In the genomic region with DNA sequence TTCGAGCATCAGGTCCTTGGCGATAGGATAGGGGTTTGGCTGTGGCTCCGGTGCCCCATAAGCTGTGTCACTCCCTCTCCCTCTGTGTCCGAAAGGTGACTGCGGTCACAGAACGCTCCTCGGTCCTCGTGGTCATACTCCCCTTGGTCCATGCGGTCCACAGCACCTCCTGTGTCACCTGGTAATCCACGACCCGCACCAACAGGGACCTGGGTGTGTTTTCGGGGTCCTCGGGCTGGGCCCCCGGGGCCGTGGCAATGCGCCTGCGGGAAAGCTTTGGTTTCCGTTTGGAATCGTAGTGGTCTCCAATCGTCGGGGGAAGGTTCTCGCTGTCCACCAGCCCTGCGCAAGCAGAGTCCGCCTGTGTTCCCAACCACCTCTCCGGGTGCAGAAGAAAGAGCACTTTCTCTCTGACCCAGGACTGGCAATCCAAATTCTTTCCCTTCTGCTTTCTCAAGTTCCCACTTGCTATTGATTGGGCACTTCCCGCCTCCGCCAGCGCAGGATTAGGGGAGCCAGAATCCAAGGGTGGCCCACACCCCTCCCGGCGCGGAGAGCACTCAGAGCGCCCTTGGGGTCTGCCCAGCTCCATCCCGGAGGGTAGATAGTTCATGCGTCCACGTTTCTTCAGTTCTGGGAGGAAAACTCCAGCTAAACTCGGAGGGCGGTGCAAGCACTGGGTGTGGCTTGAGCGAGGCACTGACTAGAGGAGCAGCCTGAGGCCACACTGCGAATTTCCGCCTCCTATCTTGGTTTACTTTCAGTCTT, we compare ENCODE assay signal across 8 mouse cellular contexts. TPM values are rescaled to one million over a fixed set of nuclear protein-coding genes. Genes with fewer than 3 reads are reported as not detected.
DNase-seq lines count a peak whose midpoint lies in the region; ATAC-seq and TF ChIP-seq lines count a peak whose summit lies in the region.

A gene (minus strand): TSS at position 636 of the 768 bp plus-strand sequence.

- no peak for TF ChIP-seq CTCF in thymus, adult 2 months (IDR thresholded peaks at IDR 0.05; ENCODE audit: borderline replicate concordance, control insufficient read depth, extremely low read depth, insufficient read depth, low read length, poor library complexity)
- TF ChIP-seq CTCF in liver, postnatal 0 days (IDR thresholded peaks at IDR 0.05; ENCODE audit: low read depth): no peak

- no peak for TF ChIP-seq POLR2A in thymus, adult 2 months (IDR thresholded peaks at IDR 0.05; ENCODE audit: control insufficient read depth, extremely low read depth, insufficient read depth, low read length, poor library complexity)

- H3K4me2 ChIP-seq in intestine, embryonic 15.5 days (replicated peaks): peak within 1 kb of the TSS; percentile 84
- peak within 1 kb of the TSS; percentile 99 for H3K4me2 ChIP-seq in liver, postnatal 0 days (ENCODE audit: low read depth, low read length)
- H3K4me2 ChIP-seq in neural tube, embryonic 13.5 days: peak within 1 kb of the TSS; percentile 92

- no peak for TF ChIP-seq EP300 in liver, postnatal 0 days (IDR thresholded peaks at IDR 0.05; ENCODE audit: low read depth)

- peak within 1 kb of the TSS; percentile 68 for H3K9ac ChIP-seq in intestine, embryonic 15.5 days
- H3K9ac ChIP-seq in liver, postnatal 0 days (replicated peaks): peak within 1 kb of the TSS; percentile 72
- peak within 1 kb of the TSS; percentile 63 for H3K9ac ChIP-seq in neural tube, embryonic 13.5 days

- peak within 1 kb of the TSS; percentile 36 for H3K4me3 ChIP-seq in thymus, adult 2 months (ENCODE audit: control insufficient read depth, insufficient read depth, low read length)
- H3K4me3 ChIP-seq in intestine, embryonic 15.5 days (replicated peaks): peak within 1 kb of the TSS; percentile 66
- peak within 1 kb of the TSS; percentile 75 for H3K4me3 ChIP-seq in liver, postnatal 0 days (ENCODE audit: low read depth, low read length)
- H3K4me3 ChIP-seq in neural tube, embryonic 13.5 days: peak within 1 kb of the TSS; percentile 55

- no peak within 1 kb of the TSS for H3K27ac ChIP-seq in thymus, adult 2 months (ENCODE audit: control insufficient read depth, insufficient read depth, low read length)
- H3K27ac ChIP-seq in intestine, embryonic 15.5 days: peak within 1 kb of the TSS; percentile 71
- H3K27ac ChIP-seq in liver, postnatal 0 days (ENCODE audit: low read depth): peak within 1 kb of the TSS; percentile 45; the same call in 1 of the 2 replicates
- no peak within 1 kb of the TSS for H3K27ac ChIP-seq in neural tube, embryonic 13.5 days (replicated peaks)

- H3K36me3 ChIP-seq in thymus, adult 2 months (ENCODE audit: control insufficient read depth, insufficient read depth, low read length): no peaks in the 10 kb centered on the region
- H3K36me3 ChIP-seq in intestine, embryonic 15.5 days: no peaks in the 10 kb centered on the region
- H3K36me3 ChIP-seq in liver, postnatal 0 days (replicated peaks; ENCODE audit: insufficient read depth, low read length): no peaks in the 10 kb centered on the region
- no peaks in the 10 kb centered on the region for H3K36me3 ChIP-seq in neural tube, embryonic 13.5 days

- H3K4me1 ChIP-seq in thymus, adult 2 months (replicated peaks; ENCODE audit: control insufficient read depth, insufficient read depth, low read length): no peaks in the 10 kb centered on the region; the same call in 1 of the 2 replicates
- H3K4me1 ChIP-seq in intestine, embryonic 15.5 days (replicated peaks): no peaks in the 10 kb centered on the region
- peaks cover 9% of the 10 kb centered on the region for H3K4me1 ChIP-seq in liver, postnatal 0 days (ENCODE audit: insufficient read depth)
- H3K4me1 ChIP-seq in neural tube, embryonic 13.5 days (replicated peaks): peaks cover 11% of the 10 kb centered on the region

- no peaks in the 10 kb centered on the region; the same call in 1 of the 2 replicates for H3K27me3 ChIP-seq in thymus, adult 2 months (ENCODE audit: control insufficient read depth, insufficient read depth, low read length)
- no peaks in the 10 kb centered on the region for H3K27me3 ChIP-seq in intestine, embryonic 15.5 days (replicated peaks)
- H3K27me3 ChIP-seq in liver, postnatal 0 days (ENCODE audit: insufficient read depth, low read length): no peaks in the 10 kb centered on the region
- H3K27me3 ChIP-seq in neural tube, embryonic 13.5 days: peaks cover 7% of the 10 kb centered on the region

- WGBS in thymus, adult 2 months: under 1% methylated on average over 40 of the region's 40 CpGs
- WGBS in intestine, embryonic 15.5 days: under 1% methylated on average over 40 of the region's 40 CpGs
- under 1% methylated on average over 40 of the region's 40 CpGs for WGBS in liver, postnatal 0 days (ENCODE audit: insufficient replicate concordance)
- WGBS in neural tube, embryonic 13.5 days: under 1% methylated on average over 40 of the region's 40 CpGs

- H3K9me3 ChIP-seq in intestine, embryonic 15.5 days: no peaks in the 10 kb centered on the region
- H3K9me3 ChIP-seq in liver, postnatal 0 days (ENCODE audit: low read length): no peaks in the 10 kb centered on the region
- no peaks in the 10 kb centered on the region for H3K9me3 ChIP-seq in neural tube, embryonic 13.5 days

- ATAC-seq in granulocyte monocyte progenitor cell, adult 5-6 weeks (replicated peaks; ENCODE audit: poor library complexity, severe bottlenecking): peak; percentile 66
- peak; percentile 91 for ATAC-seq in intestine, embryonic 15.5 days
- ATAC-seq in liver, postnatal 0 days: peak; percentile 78
- peak; percentile 75 for ATAC-seq in neural tube, embryonic 13.5 days (ENCODE audit: low read depth)

- no peak for DNase-seq in thymus, adult 2 months
- DNase-seq in thymus, postnatal 36 days: no peak
- peak; percentile 78 for DNase-seq in embryo, embryonic 10 days (ENCODE audit: low spot score)
- peak; percentile 54 for DNase-seq in liver, postnatal 0 days
- peak; percentile 71 to 80 for DNase-seq in urinary bladder, postnatal 36 days (ENCODE audit: low spot score in 2 of 2)

RNA-seq across cellular contexts. Expression of the gene that starts here (rescaled TPM):
- polyA plus RNA-seq in thymus, adult 2 months (2012; rRNA removed): 0.70 and 1.3 TPM in 2 replicates
- total RNA-seq in granulocyte monocyte progenitor cell, adult 5-6 weeks (2014; fragmentation: Nextera tagmentation): 3.0 and 5.0 TPM in 2 replicates
- total RNA-seq in granulocyte monocyte progenitor cell, adult 5-6 weeks (2017): 5.6 and 6.2 TPM in 2 replicates
- 4.4 and 4.8 TPM in 2 replicates for polyA plus RNA-seq in intestine, embryonic 15.5 days (2015; fragmentation: Nextera tagmentation; extraction: Ambion mirVana)
- polyA plus RNA-seq in liver, postnatal 0 days (2015; fragmentation: Nextera tagmentation; extraction: Ambion mirVana): 0.09 and 0.22 TPM in 2 replicates
- 0.32 and 0.51 TPM in 2 replicates for polyA plus RNA-seq in neural tube, embryonic 13.5 days (2015; fragmentation: Nextera tagmentation; extraction: Ambion mirVana)

Comparison
In these comparisons a context has a peak if more than half of its experiments do, and no peak if none do; other contexts are left out.
1. Peak in DNase-seq, ATAC-seq, H3K4me3 ChIP-seq, H3K27ac ChIP-seq, H3K9ac ChIP-seq and H3K4me2 ChIP-seq in liver, postnatal 0 days; RNA of the gene not detected or under 1 TPM.
2. Peak in ATAC-seq, H3K4me3 ChIP-seq, H3K9ac ChIP-seq and H3K4me2 ChIP-seq in neural tube, embryonic 13.5 days; RNA of the gene not detected or under 1 TPM.
3. DNase-seq: peak in embryo, embryonic 10 days (single experiment) and urinary bladder, postnatal 36 days (2 of 2); none in thymus, adult 2 months (single experiment) and thymus, postnatal 36 days (0 of 2).
4. Peak in every context shown above with its lines, with median percentiles within 50 percentile points of each other: H3K4me3 ChIP-seq, ATAC-seq, H3K4me2 ChIP-seq and H3K9ac ChIP-seq.